Mouse (Mus musculus) bone marrow macrophage, adult 2 months (primary cell): Measurements from ENCODE around the gene Msx1.

ENCODE experiments used
- CTCF ChIP-seq: IDR thresholded peaks from 2 replicates; pipeline ENCODE4 v1.5.1; 2012; ENCODE audit warnings: low read depth, mild to moderate bottlenecking, low read length, moderate library complexity
- POLR2A ChIP-seq: IDR thresholded peaks from 2 replicates; pipeline ENCODE4 v1.6.1; 2012; ENCODE audit warnings: mild to moderate bottlenecking, low read depth, low read length, borderline replicate concordance

DNA sequence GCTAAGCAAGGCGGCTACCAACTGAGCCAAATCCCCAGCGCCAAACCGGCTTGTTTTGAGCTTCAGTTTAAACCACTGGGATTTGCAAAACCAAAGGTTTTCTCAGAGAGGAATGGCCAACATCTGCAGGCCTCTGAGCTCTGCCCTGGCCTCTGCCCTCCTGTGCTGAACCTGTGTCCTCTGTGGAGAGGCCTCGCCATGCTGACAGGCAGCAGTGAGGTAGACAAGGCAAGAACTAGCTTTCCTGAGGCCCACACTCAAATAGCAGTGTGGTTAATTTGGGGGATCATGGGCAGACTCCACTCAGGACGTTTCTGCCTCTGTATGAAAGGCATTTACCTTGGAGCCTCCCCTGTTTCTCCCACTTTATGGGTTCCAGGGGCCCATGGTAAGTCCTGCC lies 27.6 kb downstream of the Msx1 start:
- TF ChIP-seq CTCF (no peak), POLR2A (no peak)
